Mouse (Mus musculus): ENCODE measurements around the gene Nfkbiz. TPM values are rescaled to one million over a fixed set of nuclear protein-coding genes. Genes with fewer than 3 reads are reported as not detected.

Gene Nfkbiz
- polyA plus RNA-seq, 1 experiment from 2014 or later: 6.4 TPM

Other genes with a start within 250 kb of the Nfkbiz start
- gene Nxpe3, start 56.4 kb upstream of the Nfkbiz start, polyA plus RNA-seq (2015; fragmentation: Nextera tagmentation; extraction: Ambion mirVana): 0.67 and 0.70 TPM in 2 replicates
- 11.1 and 12.0 TPM in 2 replicates for gene Cep97, start 96.0 kb upstream of the Nfkbiz start, polyA plus RNA-seq (2015; fragmentation: Nextera tagmentation; extraction: Ambion mirVana)
- 716 and 747 TPM in 2 replicates for gene Rpl24, start 127.4 kb upstream of the Nfkbiz start, polyA plus RNA-seq (2015; fragmentation: Nextera tagmentation; extraction: Ambion mirVana)
- 19.1 TPM in 2 replicates for gene Zbtb11, start 135.0 kb upstream of the Nfkbiz start, polyA plus RNA-seq (2015; fragmentation: Nextera tagmentation; extraction: Ambion mirVana)
- 211 and 218 TPM in 2 replicates for gene Pcnp, start 190.8 kb upstream of the Nfkbiz start, polyA plus RNA-seq (2015; fragmentation: Nextera tagmentation; extraction: Ambion mirVana)
- 22.0 and 23.0 TPM in 2 replicates for gene Trmt10c, start 198.9 kb upstream of the Nfkbiz start, polyA plus RNA-seq (2015; fragmentation: Nextera tagmentation; extraction: Ambion mirVana)
- gene Senp7, start 209.4 kb upstream of the Nfkbiz start, polyA plus RNA-seq (2015; fragmentation: Nextera tagmentation; extraction: Ambion mirVana): 29.9 and 33.1 TPM in 2 replicates